Mouse (Mus musculus): ENCODE results near the gene Olfr649. TPM values are rescaled to one million over a fixed set of nuclear protein-coding genes. Genes with fewer than 3 reads are reported as not detected.

Olfr649 gene
- polyA plus RNA-seq (2015; fragmentation: Nextera tagmentation; extraction: Ambion mirVana), result not detected in 2 replicates

GRCm38 (mm10) chr7:104195885-104196284 lies at the start of gene Olfr649:
TSS of gene Olfr649 (minus strand) at chr7:104195985.
- H3K9ac ChIP-seq (ENCODE audit: low read length), result no peak within 1 kb of the TSS
- no peak for TF ChIP-seq CTCF (IDR thresholded peaks at IDR 0.05; ENCODE audit: low read depth)
- no peak for TF ChIP-seq EP300 (optimal IDR thresholded peaks at IDR 0.05)
- H3K27me3 ChIP-seq (ENCODE audit: control insufficient read depth, insufficient read depth, low read length), result no peaks in the 10 kb centered on the region
- no peak within 1 kb of the TSS for H3K4me3 ChIP-seq (ENCODE audit: low read depth, low read length)
- H3K36me3 ChIP-seq (ENCODE audit: control insufficient read depth, insufficient read depth, low read length), result no peaks in the 10 kb centered on the region
- ATAC-seq (ENCODE audit: low FRiP score, low TSS enrichment) (no peak), DNase-seq (ENCODE audit: low spot score) (no peak)
- H3K4me2 ChIP-seq (replicated peaks; ENCODE audit: low read depth), result no peak within 1 kb of the TSS
- no peaks in the 10 kb centered on the region for H3K9me3 ChIP-seq (ENCODE audit: control insufficient read depth, low read length)
- 76% methylated on average over 6 of the region's 6 CpGs for WGBS
- no peak within 1 kb of the TSS for H3K27ac ChIP-seq (replicated peaks)
- H3K4me1 ChIP-seq (replicated peaks; ENCODE audit: control insufficient read depth, insufficient read depth), result no peaks in the 10 kb centered on the region

- H3K9ac ChIP-seq (ENCODE audit: low read length), result peak within 1 kb of the TSS; percentile 68
- DNase-seq (ENCODE audit: low spot score) (peak; percentile 59), ATAC-seq (ENCODE audit: low FRiP score, low TSS enrichment) (peak; percentile 97)
- peak within 1 kb of the TSS; percentile 61 for H3K27ac ChIP-seq (replicated peaks)
- no peaks in the 10 kb centered on the region for H3K9me3 ChIP-seq (ENCODE audit: control insufficient read depth, low read length)
- no peaks in the 10 kb centered on the region for H3K27me3 ChIP-seq (ENCODE audit: control insufficient read depth, insufficient read depth, low read length)
- peak within 1 kb of the TSS; percentile 50 for H3K4me2 ChIP-seq (replicated peaks; ENCODE audit: low read depth)
- no peaks in the 10 kb centered on the region for H3K4me1 ChIP-seq (replicated peaks; ENCODE audit: control insufficient read depth, insufficient read depth)
- peak; percentile 84 for TF ChIP-seq CTCF (IDR thresholded peaks at IDR 0.05; ENCODE audit: low read depth)
- TF ChIP-seq EP300 (optimal IDR thresholded peaks at IDR 0.05), result no peak
- 4% methylated on average over 13 of the region's 13 CpGs for WGBS
- no peaks in the 10 kb centered on the region for H3K36me3 ChIP-seq (ENCODE audit: control insufficient read depth, insufficient read depth, low read length)
- peak within 1 kb of the TSS; percentile 58 for H3K4me3 ChIP-seq (ENCODE audit: low read depth, low read length)
Measured at GRCm38 (mm10) chr7:104244287-104245181, 48.7 kb upstream of the Olfr649 start, which contains the start of gene Trim34a. TSS of gene Trim34a (plus strand) at chr7:104244457.

GRCm38 (mm10) chr7:104243616-104244015 lies 47.8 kb upstream of the Olfr649 start:
- H3K4me3 ChIP-seq (ENCODE audit: low read depth, low read length), result no peak overlapping the region
- no peaks in the 10 kb centered on the region for H3K27me3 ChIP-seq (ENCODE audit: control insufficient read depth, insufficient read depth, low read length)
- no peaks in the 10 kb centered on the region for H3K9me3 ChIP-seq (ENCODE audit: control insufficient read depth, low read length)
- WGBS, result 53% methylated on average over 1 of the region's 1 CpGs
- H3K36me3 ChIP-seq (ENCODE audit: control insufficient read depth, insufficient read depth, low read length), result no peaks in the 10 kb centered on the region
- H3K4me2 ChIP-seq (replicated peaks; ENCODE audit: low read depth), result no peak overlapping the region; the same call in 1 of the 2 replicates
- H3K4me1 ChIP-seq (replicated peaks; ENCODE audit: control insufficient read depth, insufficient read depth), result no peaks in the 10 kb centered on the region
- ATAC-seq (ENCODE audit: low FRiP score, low TSS enrichment) (no peak), DNase-seq (ENCODE audit: low spot score) (no peak)
- TF ChIP-seq CTCF (IDR thresholded peaks at IDR 0.05; ENCODE audit: low read depth) (no peak), EP300 (optimal IDR thresholded peaks at IDR 0.05) (no peak)
- H3K9ac ChIP-seq (ENCODE audit: low read length), result no peak overlapping the region
- H3K27ac ChIP-seq (replicated peaks), result no peak overlapping the region

GRCm38 (mm10) chr7:104240857-104241256 lies 45.1 kb upstream of the Olfr649 start:
- DNase-seq (ENCODE audit: low spot score) (no peak), ATAC-seq (ENCODE audit: low FRiP score, low TSS enrichment) (no peak)
- Histone ChIP-seq H3K4me1 (replicated peaks; ENCODE audit: control insufficient read depth, insufficient read depth) (no peaks in the 10 kb centered on the region), H3K27me3 (ENCODE audit: control insufficient read depth, insufficient read depth, low read length) (no peaks in the 10 kb centered on the region), H3K27ac (replicated peaks) (no peak overlapping the region), H3K4me3 (ENCODE audit: low read depth, low read length) (no peak overlapping the region), H3K4me2 (replicated peaks; ENCODE audit: low read depth) (no peak overlapping the region), H3K9ac (ENCODE audit: low read length) (no peak overlapping the region), H3K9me3 (ENCODE audit: control insufficient read depth, low read length) (no peaks in the 10 kb centered on the region), H3K36me3 (ENCODE audit: control insufficient read depth, insufficient read depth, low read length) (no peaks in the 10 kb centered on the region)
- TF ChIP-seq CTCF (IDR thresholded peaks at IDR 0.05; ENCODE audit: low read depth), result no peak
- TF ChIP-seq EP300 (optimal IDR thresholded peaks at IDR 0.05), result no peak

GRCm38 (mm10) chr7:104231203-104231602 lies 35.4 kb upstream of the Olfr649 start:
- peak; percentile 80 for TF ChIP-seq CTCF (IDR thresholded peaks at IDR 0.05; ENCODE audit: low read depth)
- TF ChIP-seq EP300 (optimal IDR thresholded peaks at IDR 0.05), result no peak
- no peaks in the 10 kb centered on the region for H3K4me1 ChIP-seq (replicated peaks; ENCODE audit: control insufficient read depth, insufficient read depth)
- ATAC-seq (ENCODE audit: low FRiP score, low TSS enrichment) (no peak), DNase-seq (ENCODE audit: low spot score) (peak; percentile 39)
- H3K27ac ChIP-seq (replicated peaks), result no peak overlapping the region
- H3K9me3 ChIP-seq (ENCODE audit: control insufficient read depth, low read length), result no peaks in the 10 kb centered on the region
- no peak overlapping the region for H3K9ac ChIP-seq (ENCODE audit: low read length)
- H3K4me2 ChIP-seq (replicated peaks; ENCODE audit: low read depth), result no peak overlapping the region
- H3K4me3 ChIP-seq (ENCODE audit: low read depth, low read length), result no peak overlapping the region
- no peaks in the 10 kb centered on the region for H3K36me3 ChIP-seq (ENCODE audit: control insufficient read depth, insufficient read depth, low read length)
- no peaks in the 10 kb centered on the region for H3K27me3 ChIP-seq (ENCODE audit: control insufficient read depth, insufficient read depth, low read length)
- 32% methylated on average over 2 of the region's 2 CpGs for WGBS
